Mouse (Mus musculus) heart, adult 2 months (tissue): ENCODE results near the gene Prph.

ENCODE experiments used
- CTCF ChIP-seq: fragments of 200-600 bp; IDR thresholded peaks from 2 replicates; pipeline ENCODE4 v1.8.1; 2022; ENCODE audit warnings: antibody characterized with exemption, mild to moderate bottlenecking, moderate library complexity
- POLR2A ChIP-seq: fragments of 200-500 bp; IDR thresholded peaks from 2 replicates; pipeline ENCODE4 v1.6.1; 2011; ENCODE audit warnings: mild to moderate bottlenecking, low read depth, low read length, control low read depth; ENCODE audit not compliant: insufficient read depth

GRCm38 (mm10) chr15:99098493-99098861 lies 43.5 kb downstream of the Prph start:
- TF ChIP-seq POLR2A (no peak), CTCF (no peak)
